Mouse (Mus musculus) Patski (cell line): Measurements from ENCODE around the gene Usp4. TPM values are rescaled to one million over a fixed set of nuclear protein-coding genes. Genes with fewer than 3 reads are reported as not detected.

ENCODE experiments used
- ATAC-seq: fragments of 100-300 bp; one replicate; pipeline ENCODE4 v1.8.0; 2021
- CTCF ChIA-PET: fragments of 350-600 bp; sonication (Branson Sonifier 250); formaldehyde crosslinking; loops from one replicate; lab custom pipeline; 2022; ENCODE audit warnings: inconsistent platforms; lab: Charles Lee
- POLR2A ChIA-PET: fragments of 350-600 bp; sonication (Branson Sonifier 250); formaldehyde crosslinking; loops from one replicate; lab custom pipeline; 2022; ENCODE audit warnings: antibody characterized with exemption, inconsistent platforms; lab: Charles Lee
- DNase-seq: peaks from one replicate; pipeline ENCODE4 v3.0.0-alpha.2; 2011; ENCODE audit warnings: low read depth, low spot score
- H3K27me3 ChIP-seq: fragments of 371-371 bp; one replicate; pipeline ENCODE4 v1.5.1; 2021
- CTCF ChIP-seq: fragments of 100-300 bp; IDR thresholded peaks from one replicate; pipeline ENCODE4 v1.5.1; 2021
- in situ Hi-C: fragments of 300-500 bp; cut with MboI; formaldehyde crosslinking; loops from 3 replicates; pipeline ENCODE4 v1.11.1; 2018; ENCODE audit warnings: low pct_unique_long_range_greater_than_20kb, mixed read lengths
- polyA plus RNA-seq: library from polyadenylated mRNA; unstranded; gene quantifications from one replicate; pipeline ENCODE4 v1.2.3, GENCODE M21; 2021

The Usp4 gene
- polyA plus RNA-seq, 1 experiment from 2014 or later = 82.1 TPM

GRCm38 (mm10) chr9:108439176-108439575, 91.5 kb downstream of the Usp4 start:
- in situ Hi-C loops = no loop called here
- no peak for TF ChIP-seq CTCF
- ChIA-PET POLR2A (no interaction called here), CTCF (no interaction called here)
- peaks cover 14% of the 10 kb centered on the region for H3K27me3 ChIP-seq
- DNase-seq = no peak
- no peak for ATAC-seq

GRCm38 (mm10) chr9:108440485-108440884, 92.8 kb downstream of the Usp4 start:
- ATAC-seq (no peak), DNase-seq (no peak)
- H3K27me3 ChIP-seq = peaks cover 5% of the 10 kb centered on the region
- TF ChIP-seq CTCF = no peak
- POLR2A ChIA-PET = no interaction called here
- CTCF ChIA-PET = no interaction called here
- in situ Hi-C loops = no loop called here

DNA sequence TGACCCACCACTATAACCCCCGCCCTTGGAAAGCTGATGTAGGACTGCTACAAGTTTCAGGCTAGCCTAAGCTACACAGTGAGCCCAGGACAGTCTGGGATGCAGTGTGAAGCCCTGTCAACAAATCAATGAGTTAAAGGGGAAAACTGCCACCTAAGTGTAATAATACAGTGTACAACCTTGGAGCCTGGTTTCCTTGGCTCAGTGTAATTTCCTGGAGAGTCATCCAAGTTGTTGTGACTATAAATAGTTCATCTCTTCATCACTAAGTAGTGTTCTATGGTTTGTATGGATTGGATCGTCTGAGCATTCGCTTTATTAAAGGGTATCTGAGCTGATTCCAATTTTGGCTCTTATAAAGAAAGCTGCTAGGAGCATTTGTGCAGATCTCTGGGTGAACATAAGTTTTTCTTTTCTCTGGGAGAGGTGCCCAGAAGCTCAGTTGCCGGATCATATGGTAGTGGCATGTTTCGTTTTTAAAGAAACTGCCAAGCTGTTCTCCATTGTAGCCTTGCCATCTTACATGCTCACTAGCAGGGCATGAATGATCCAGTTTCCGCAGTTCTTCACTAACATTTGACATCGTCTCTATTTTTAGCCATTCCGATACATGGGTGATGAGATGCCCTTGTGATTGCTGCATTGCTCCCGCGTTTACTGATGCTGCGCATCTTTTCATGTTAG, 93.7 kb downstream of the Usp4 start:
- in situ Hi-C loops = no loop called here
- CTCF ChIA-PET = no interaction called here
- DNase-seq = no peak
- POLR2A ChIA-PET = no interaction called here
- no peak for TF ChIP-seq CTCF
- no peak for ATAC-seq
- H3K27me3 ChIP-seq = no peaks in the 10 kb centered on the region

Other genes starting within 250 kb of the Usp4 start
- gene Bsn, start 157.5 kb upstream of the Usp4 start, polyA plus RNA-seq = 0.08 TPM
- gene Dag1, start 83.9 kb upstream of the Usp4 start, polyA plus RNA-seq = 336 TPM
- gene Nicn1, start 57.4 kb upstream of the Usp4 start, polyA plus RNA-seq = 30.9 TPM
- 6.0 TPM for gene Amt, start 51.0 kb upstream of the Usp4 start, polyA plus RNA-seq
- 353 TPM for gene Rhoa, start 41.7 kb upstream of the Usp4 start, polyA plus RNA-seq
- gene Tcta, start 41.7 kb upstream of the Usp4 start, polyA plus RNA-seq = 30.2 TPM
- gene Gpx1, start 8.9 kb upstream of the Usp4 start, polyA plus RNA-seq = 372 TPM
- 0.82 TPM for gene 1700102P08Rik, start 45.0 kb downstream of the Usp4 start, polyA plus RNA-seq
- not detected for gene Ccdc36, start 80.6 kb downstream of the Usp4 start, polyA plus RNA-seq
- gene BC048562, start 88.6 kb downstream of the Usp4 start, polyA plus RNA-seq = not detected
- gene Ccdc71, start 112.7 kb downstream of the Usp4 start, polyA plus RNA-seq = 33.0 TPM
- gene Klhdc8b, start 113.7 kb downstream of the Usp4 start, polyA plus RNA-seq = 20.8 TPM
- gene Lamb2, start 131.9 kb downstream of the Usp4 start, polyA plus RNA-seq = 131 TPM
- gene Usp19, start 142.7 kb downstream of the Usp4 start, polyA plus RNA-seq = 142 TPM
- 156 TPM for gene Qars, start 159.9 kb downstream of the Usp4 start, polyA plus RNA-seq
- gene Qrich1, start 169.0 kb downstream of the Usp4 start, polyA plus RNA-seq = 93.1 TPM
- gene Impdh2, start 212.4 kb downstream of the Usp4 start, polyA plus RNA-seq = 93.3 TPM
- 58.4 TPM for gene Ndufaf3, start 219.6 kb downstream of the Usp4 start, polyA plus RNA-seq
- gene Dalrd3, start 222.0 kb downstream of the Usp4 start, polyA plus RNA-seq = 153 TPM
- 60.6 TPM for gene Wdr6, start 230.9 kb downstream of the Usp4 start, polyA plus RNA-seq
- gene P4htm, start 249.8 kb downstream of the Usp4 start, polyA plus RNA-seq = 8.6 TPM